Mouse (Mus musculus): ENCODE results near the gene Ccnl2. TPM values are rescaled to one million over a fixed set of nuclear protein-coding genes. Genes with fewer than 3 reads are reported as not detected.

Ccnl2 gene
- total and polyA plus RNA-seq, 3 experiments: 46.1 to 103 (median 48.6) TPM

DNA sequence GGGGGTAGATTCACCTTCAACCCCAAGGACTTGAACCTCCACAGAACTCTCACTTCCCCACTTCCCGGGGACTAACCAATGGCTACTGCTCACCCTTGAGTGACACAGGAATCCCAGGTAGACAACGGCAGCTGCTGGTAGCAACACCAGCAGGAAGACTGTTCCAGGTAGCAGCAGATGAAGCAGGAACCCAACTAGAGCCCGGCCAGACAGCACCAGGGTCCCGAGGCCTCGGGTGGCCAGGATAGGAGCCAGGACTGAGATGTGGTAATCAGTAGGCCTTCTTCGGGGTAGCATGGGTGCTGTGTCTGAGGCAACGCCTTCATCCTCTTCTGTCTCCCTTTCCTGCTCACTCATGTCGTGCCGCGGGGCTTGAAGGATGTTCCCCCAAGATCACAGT, 27.0 kb upstream of the Ccnl2 start:
- H3K27me3 ChIP-seq (ENCODE audit: control insufficient read depth in 1 of 2, insufficient read depth in 2 of 2, low read length in 2 of 2): no peaks in the 10 kb centered on the region
- peak overlapping the region; percentile 29 for H3K27ac ChIP-seq (ENCODE audit: control insufficient read depth, low read depth, low read length)
- H3K4me1 ChIP-seq (ENCODE audit: control insufficient read depth in 1 of 2, insufficient read depth in 2 of 2, low read length in 2 of 2): peaks cover 14 to 23% of the 10 kb centered on the region in 2 experiments
- H3K9ac ChIP-seq (ENCODE audit: control insufficient read depth, low read depth, low read length, poor library complexity, severe bottlenecking): peak overlapping the region; percentile 41
- no peaks in the 10 kb centered on the region; the same call in 1 of the 2 replicates for H3K79me2 ChIP-seq (ENCODE audit: control insufficient read depth, insufficient read depth, low read length, poor library complexity)
- peak; percentile 48 for DNase-seq (ENCODE audit: low read depth, low spot score)
- no peak for TF ChIP-seq SIN3A (IDR thresholded peaks at IDR 0.05; ENCODE audit: low read length)
- TF ChIP-seq MXI1 (IDR thresholded peaks at IDR 0.05; ENCODE audit: low read depth, low read length): no peak
- no peak for TF ChIP-seq MEF2A (IDR thresholded peaks at IDR 0.05; ENCODE audit: extremely low read depth, insufficient replicate concordance, low read depth, low read length, poor library complexity, severe bottlenecking)
- no peak for TF ChIP-seq ZNF384 (IDR thresholded peaks at IDR 0.05; ENCODE audit: low read depth, low read length)
- no peak for TF ChIP-seq MAFK (IDR thresholded peaks at IDR 0.05; ENCODE audit: borderline replicate concordance, low read depth, low read length)
- no peak for TF ChIP-seq USF1 (IDR thresholded peaks at IDR 0.05; ENCODE audit: low read depth, low read length)
- TF ChIP-seq RAD21 (IDR thresholded peaks at IDR 0.05; ENCODE audit: low read depth, low read length): no peak
- TF ChIP-seq GABPA (IDR thresholded peaks at IDR 0.05; ENCODE audit: low read depth, low read length): no peak
- TF ChIP-seq POLR2AphosphoS2 (IDR thresholded peaks at IDR 0.05; ENCODE audit: low read length): no peak
- no peak for TF ChIP-seq NELFE (IDR thresholded peaks at IDR 0.05; ENCODE audit: low read depth, low read length)
- no peak for TF ChIP-seq HCFC1 (IDR thresholded peaks at IDR 0.05; ENCODE audit: low read depth, low read length)
- no peaks in the 10 kb centered on the region for H3K9me3 ChIP-seq (replicated peaks; ENCODE audit: insufficient read depth, low read length)
- peaks cover 0 to 19% of the 10 kb centered on the region in 2 experiments; a peak in 2 of 4 replicates for H3K36me3 ChIP-seq (ENCODE audit: control insufficient read depth in 1 of 2, insufficient read depth in 2 of 2, low read length in 2 of 2)
- H3K4me3 ChIP-seq (ENCODE audit: control insufficient read depth in 1 of 2, insufficient read depth in 1 of 2, low read depth in 2 of 2, low read length in 2 of 2): peak overlapping the region; percentile 1 to 24; a peak in 3 of 4 replicates

DNA sequence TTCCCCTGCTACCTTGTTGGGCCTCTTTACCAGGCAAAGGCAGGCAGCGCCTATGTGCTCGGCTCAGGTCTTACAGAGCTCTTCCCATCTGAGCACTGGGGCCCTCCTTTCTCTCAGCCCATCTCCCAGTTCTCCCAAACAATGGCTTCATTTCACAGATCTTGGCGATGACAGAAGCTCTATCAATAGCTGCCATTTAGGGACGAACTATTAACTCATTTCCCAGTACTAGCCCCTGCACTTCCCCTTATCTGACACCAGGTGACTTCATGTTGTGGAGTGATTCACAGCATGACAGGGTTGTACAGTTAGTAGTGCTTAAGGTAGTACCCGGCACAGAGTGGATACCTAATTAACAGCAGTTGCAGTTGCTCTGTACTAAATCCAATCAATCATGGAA, 26.5 kb upstream of the Ccnl2 start, which contains the start of gene Tmem88b:
TSS of gene Tmem88b (minus strand) at position 56 of the 400 bp plus-strand sequence.
- Histone ChIP-seq H3K79me2 (ENCODE audit: control insufficient read depth, insufficient read depth, low read length, poor library complexity) (no peaks in the 10 kb centered on the region; the same call in 1 of the 2 replicates), H3K9ac (ENCODE audit: control insufficient read depth, low read depth, low read length, poor library complexity, severe bottlenecking) (peak within 1 kb of the TSS; percentile 83), H3K9me3 (replicated peaks; ENCODE audit: insufficient read depth, low read length) (no peaks in the 10 kb centered on the region), H3K27me3 (ENCODE audit: control insufficient read depth in 1 of 2, insufficient read depth in 2 of 2, low read length in 2 of 2) (no peaks in the 10 kb centered on the region), H3K4me1 (ENCODE audit: control insufficient read depth in 1 of 2, insufficient read depth in 2 of 2, low read length in 2 of 2) (peaks cover 14 to 23% of the 10 kb centered on the region in 2 experiments), H3K27ac (ENCODE audit: control insufficient read depth, low read depth, low read length) (peak within 1 kb of the TSS; percentile 29), H3K4me3 (ENCODE audit: control insufficient read depth in 1 of 2, insufficient read depth in 1 of 2, low read depth in 2 of 2, low read length in 2 of 2) (peak within 1 kb of the TSS; percentile 73 to 90), H3K36me3 (ENCODE audit: control insufficient read depth in 1 of 2, insufficient read depth in 2 of 2, low read length in 2 of 2) (peaks cover 0 to 19% of the 10 kb centered on the region in 2 experiments; a peak in 2 of 4 replicates)
- peak; percentile 80 for DNase-seq (ENCODE audit: low read depth, low spot score)
- no peak for TF ChIP-seq MAFK (IDR thresholded peaks at IDR 0.05; ENCODE audit: borderline replicate concordance, low read depth, low read length)
- TF ChIP-seq TAL1 (IDR thresholded peaks at IDR 0.05; ENCODE audit: low read length): no peak
- TF ChIP-seq SMC3 (IDR thresholded peaks at IDR 0.05; ENCODE audit: low read depth, low read length): peak; percentile 23
- TF ChIP-seq KAT2A (conservative IDR thresholded peaks at IDR 0.05; ENCODE audit: low read depth, low read length): no peak
- TF ChIP-seq MAX (IDR thresholded peaks at IDR 0.05; ENCODE audit: low read length): 0 out of 2 replicates have a peak, but pooled peaks have one; percentile 23
- TF ChIP-seq USF2 (IDR thresholded peaks at IDR 0.05; ENCODE audit: borderline replicate concordance in 1 of 2, insufficient read depth in 1 of 2, low read depth in 1 of 2, low read length in 2 of 2): no peak
- TF ChIP-seq CTCF (IDR thresholded peaks at IDR 0.05 in 2 of 3, conservative IDR thresholded peaks at IDR 0.05 in 1 of 3; ENCODE audit: control insufficient read depth in 1 of 3, insufficient read depth in 1 of 3, low read depth in 2 of 3, low read length in 3 of 3, poor library complexity in 1 of 3, severe bottlenecking in 1 of 3): peak in 2 of 3 experiments; percentile 32 to 64; a peak in 4 of 6 replicates
- 0 out of 2 replicates have a peak, but pooled peaks have one; percentile 61 for TF ChIP-seq MXI1 (IDR thresholded peaks at IDR 0.05; ENCODE audit: low read depth, low read length)
- TF ChIP-seq ELF1 (IDR thresholded peaks at IDR 0.05; ENCODE audit: low read depth, low read length): peak; percentile 31; the same call in 1 of the 2 replicates
- peak; percentile 53 to 56; a peak in 1 of 4 replicates for TF ChIP-seq EP300 (IDR thresholded peaks at IDR 0.05; ENCODE audit: low read depth in 1 of 2, low read length in 2 of 2)
- peak; percentile 46; the same call in 1 of the 2 replicates for TF ChIP-seq TCF12 (IDR thresholded peaks at IDR 0.05; ENCODE audit: low read depth, low read length)
- TF ChIP-seq MEF2A (IDR thresholded peaks at IDR 0.05; ENCODE audit: extremely low read depth, insufficient replicate concordance, low read depth, low read length, poor library complexity, severe bottlenecking): no peak
- peak; percentile 50; the same call in 1 of the 2 replicates for TF ChIP-seq SIN3A (IDR thresholded peaks at IDR 0.05; ENCODE audit: low read length)
- TF ChIP-seq MAZ (IDR thresholded peaks at IDR 0.05; ENCODE audit: low read depth, low read length): 0 out of 2 replicates have a peak, but pooled peaks have one; percentile 38
- TF ChIP-seq RAD21 (IDR thresholded peaks at IDR 0.05; ENCODE audit: low read depth, low read length): no peak; the same call in 1 of the 2 replicates
- TF ChIP-seq HCFC1 (IDR thresholded peaks at IDR 0.05; ENCODE audit: low read depth, low read length): no peak
- TF ChIP-seq MYB (IDR thresholded peaks at IDR 0.05; ENCODE audit: low read depth, low read length): no peak
- peak; percentile 38; the same call in 1 of the 2 replicates for TF ChIP-seq GATA1 (IDR thresholded peaks at IDR 0.05; ENCODE audit: low read depth, low read length)
- peak; percentile 64 for TF ChIP-seq USF1 (IDR thresholded peaks at IDR 0.05; ENCODE audit: low read depth, low read length)
- TF ChIP-seq JUND (IDR thresholded peaks at IDR 0.05; ENCODE audit: low read depth, low read length): no peak
- TF ChIP-seq ZMIZ1 (IDR thresholded peaks at IDR 0.05; ENCODE audit: low read depth, low read length): no peak
- no peak for TF ChIP-seq ZKSCAN1 (IDR thresholded peaks at IDR 0.05; ENCODE audit: low read depth, low read length)
- TF ChIP-seq ZC3H11A (IDR thresholded peaks at IDR 0.05; ENCODE audit: low read depth, low read length): no peak
- TF ChIP-seq ZNF384 (IDR thresholded peaks at IDR 0.05; ENCODE audit: low read depth, low read length): no peak
- TF ChIP-seq RCOR1 (IDR thresholded peaks at IDR 0.05; ENCODE audit: low read depth, low read length): 0 out of 2 replicates have a peak, but pooled peaks have one; percentile 23

Measured in MEL (cell line).